Mouse (Mus musculus): ENCODE data around the gene Hnrnpl. TPM values are rescaled to one million over a fixed set of nuclear protein-coding genes. Genes with fewer than 3 reads are reported as not detected.
"Not testable (repeated sequence)": the region's sequence is repeated elsewhere in the genome, so short reads cannot be mapped to it uniquely, and the experiment has no call there.

Gene Hnrnpl
- polyA plus RNA-seq, 1 experiment from 2014 or later = 297 TPM

DNA sequence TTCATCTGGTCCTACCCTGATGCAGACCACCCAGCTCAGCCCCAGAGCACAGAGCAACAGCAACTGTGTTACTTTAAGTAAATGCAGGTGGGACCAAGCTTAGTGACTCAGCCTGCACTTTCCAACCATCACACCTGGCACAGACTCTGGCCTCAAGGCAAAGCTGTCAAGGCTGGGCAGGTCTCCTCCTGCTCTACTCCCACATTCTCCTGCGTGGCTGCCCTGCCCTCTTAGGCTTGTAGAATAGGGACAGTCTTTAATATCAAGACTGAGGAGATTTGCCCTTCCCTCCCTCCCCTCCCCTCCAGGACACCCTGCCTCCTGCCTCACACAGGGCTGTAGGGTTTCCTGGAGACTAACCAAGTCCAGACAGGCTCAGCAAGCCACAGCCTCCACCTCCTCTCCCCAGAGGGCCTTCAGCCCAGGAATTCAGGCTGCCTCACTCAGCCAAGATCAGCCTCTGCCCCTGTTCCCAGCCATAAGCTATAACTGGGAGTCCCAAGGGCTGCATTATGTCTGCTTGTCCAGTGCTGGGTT is 41.4 kb downstream of the Hnrnpl start:
- H3K9ac ChIP-seq = no peak overlapping the region
- no peaks in the 10 kb centered on the region for H3K27me3 ChIP-seq
- no peak overlapping the region for H3K4me2 ChIP-seq (replicated peaks)
- no peak overlapping the region for H3K27ac ChIP-seq
- no peak for ATAC-seq (ENCODE audit: low FRiP score)
- no peaks in the 10 kb centered on the region for H3K36me3 ChIP-seq
- H3K4me1 ChIP-seq = no peaks in the 10 kb centered on the region
- H3K4me3 ChIP-seq = no peak overlapping the region
- WGBS = 53% methylated on average over 1 of the region's 1 CpGs
- H3K9me3 ChIP-seq (replicated peaks) = 0 out of 2 replicates have a peak, but pooled peaks cover under 1% of the 10 kb centered on the region

GRCm38 (mm10) chr7:28850642-28851041 is 42.3 kb downstream of the Hnrnpl start:
- 79% methylated on average over 4 of the region's 4 CpGs for WGBS
- H3K9me3 ChIP-seq (replicated peaks) = no peaks in the 10 kb centered on the region

DNA sequence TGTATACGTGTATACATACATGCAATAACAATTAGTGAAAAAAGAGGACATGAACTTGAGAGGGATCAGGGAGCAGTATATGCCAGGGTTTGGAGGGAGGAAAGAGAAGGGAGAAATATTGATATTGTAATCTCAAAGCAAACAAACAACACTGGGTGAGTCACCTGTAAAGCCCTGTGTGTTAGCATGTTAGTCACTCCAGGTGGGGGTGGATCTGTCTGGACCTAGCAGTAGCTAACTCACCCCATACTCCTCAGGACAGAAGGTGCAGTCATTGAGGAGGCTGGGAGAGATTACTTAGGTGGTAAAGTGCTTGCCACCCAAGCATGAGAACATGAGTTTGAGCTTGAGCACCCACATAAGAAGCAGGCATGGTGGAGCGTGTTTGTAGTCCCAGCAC is 51.6 kb downstream of the Hnrnpl start:
- H3K27me3 ChIP-seq = 0 out of 2 replicates have a peak, but pooled peaks cover 3% of the 10 kb centered on the region
- 90% methylated on average over 2 of the region's 2 CpGs for WGBS
- H3K36me3 ChIP-seq = no peaks in the 10 kb centered on the region
- H3K27ac ChIP-seq = no peak overlapping the region
- ATAC-seq (ENCODE audit: low FRiP score) = no peak
- no peak overlapping the region for H3K4me3 ChIP-seq
- peaks cover 5% of the 10 kb centered on the region; the same call in 1 of the 2 replicates for H3K9me3 ChIP-seq (replicated peaks)
- H3K4me2 ChIP-seq (replicated peaks) = no peak overlapping the region
- peaks cover 6% of the 10 kb centered on the region; the same call in 1 of the 2 replicates for H3K4me1 ChIP-seq
- no peak overlapping the region for H3K9ac ChIP-seq

More at GRCm38 (mm10) chr7:28850642-28851041, 42.3 kb downstream of the Hnrnpl start:
- Histone ChIP-seq H3K27me3 (no peaks in the 10 kb centered on the region), H3K9ac (no peak overlapping the region), H3K4me3 (no peak overlapping the region), H3K36me3 (no peaks in the 10 kb centered on the region), H3K4me1 (no peaks in the 10 kb centered on the region), H3K27ac (no peak overlapping the region), H3K4me2 (replicated peaks) (no peak overlapping the region)
- no peak for ATAC-seq (ENCODE audit: low FRiP score)

DNA sequence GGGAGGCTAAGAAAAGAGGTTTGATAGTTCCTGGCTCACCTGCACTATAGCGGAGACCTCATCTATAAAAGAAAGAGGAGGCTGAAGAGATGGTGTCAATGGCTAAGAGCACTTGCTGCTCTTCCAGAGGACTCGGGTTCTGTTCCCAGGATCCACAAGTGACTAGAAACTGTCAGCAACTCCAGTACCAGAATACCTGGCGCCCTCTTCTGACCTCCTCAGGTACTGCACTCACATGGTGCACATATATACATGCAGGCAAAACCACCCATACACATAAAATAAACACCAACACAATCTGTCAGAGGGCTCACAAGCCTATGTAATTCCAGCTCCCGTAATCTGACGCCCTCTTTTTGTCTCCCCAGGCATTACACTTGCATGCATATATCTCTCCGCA is 52.6 kb downstream of the Hnrnpl start:
- 88% methylated on average over 6 of the region's 6 CpGs for WGBS
- Histone ChIP-seq H3K27me3 (0 out of 2 replicates have a peak, but pooled peaks cover 3% of the 10 kb centered on the region), H3K4me3 (no peak overlapping the region), H3K9ac (no peak overlapping the region), H3K4me2 (replicated peaks) (no peak overlapping the region), H3K9me3 (replicated peaks) (peaks cover 5% of the 10 kb centered on the region; the same call in 1 of the 2 replicates), H3K4me1 (peaks cover 10% of the 10 kb centered on the region; the same call in 1 of the 2 replicates), H3K27ac (no peak overlapping the region), H3K36me3 (no peaks in the 10 kb centered on the region)
- ATAC-seq (ENCODE audit: low FRiP score) = no peak

- Histone ChIP-seq H3K9me3 (replicated peaks) (peaks cover 5% of the 10 kb centered on the region; the same call in 1 of the 2 replicates), H3K36me3 (no peaks in the 10 kb centered on the region), H3K4me1 (peaks cover 14% of the 10 kb centered on the region; the same call in 1 of the 2 replicates), H3K9ac (no peak overlapping the region), H3K27ac (no peak overlapping the region), H3K4me2 (replicated peaks) (no peak overlapping the region), H3K27me3 (0 out of 2 replicates have a peak, but pooled peaks cover 3% of the 10 kb centered on the region), H3K4me3 (no peak overlapping the region)
- 83% methylated on average over 15 of the region's 15 CpGs for WGBS
- ATAC-seq (ENCODE audit: low FRiP score) = no peak
These were observed 54.6 kb downstream of the Hnrnpl start for GRCm38 (mm10) chr7:28862817-28863499.

DNA sequence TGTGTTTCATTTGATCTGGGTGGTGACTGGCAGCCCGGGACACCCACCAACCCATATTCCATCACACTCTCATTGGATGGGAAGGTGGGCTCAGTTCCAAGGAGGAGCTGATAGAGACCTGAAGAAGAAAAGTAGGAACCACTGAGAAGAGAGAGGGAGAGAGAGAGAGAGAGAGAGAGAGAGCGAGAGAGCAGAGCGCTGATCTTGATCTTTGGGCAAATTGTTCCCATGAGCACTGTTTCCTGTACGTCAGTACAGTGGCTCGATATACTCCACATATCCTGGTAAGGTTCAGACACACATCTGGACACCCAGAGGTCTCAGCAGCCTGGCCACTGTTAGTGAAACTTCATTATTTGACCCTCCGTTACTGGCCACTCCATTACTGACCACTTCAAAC is 55.2 kb downstream of the Hnrnpl start, which contains the start of gene Lgals7:
TSS of gene Lgals7 (plus strand) at position 314 of the 400 bp plus-strand sequence.
- H3K4me2 ChIP-seq (replicated peaks) = no peak within 1 kb of the TSS
- ATAC-seq (ENCODE audit: low FRiP score) = no peak
- 85% methylated on average over 6 of the region's 6 CpGs for WGBS
- 0 out of 2 replicates have a peak, but pooled peaks cover 3% of the 10 kb centered on the region for H3K27me3 ChIP-seq
- H3K36me3 ChIP-seq = no peaks in the 10 kb centered on the region
- H3K4me3 ChIP-seq = no peak within 1 kb of the TSS
- peaks cover 5% of the 10 kb centered on the region; the same call in 1 of the 2 replicates for H3K9me3 ChIP-seq (replicated peaks)
- no peak within 1 kb of the TSS for H3K27ac ChIP-seq
- H3K9ac ChIP-seq = no peak within 1 kb of the TSS
- H3K4me1 ChIP-seq = peaks cover 14% of the 10 kb centered on the region; the same call in 1 of the 2 replicates

DNA sequence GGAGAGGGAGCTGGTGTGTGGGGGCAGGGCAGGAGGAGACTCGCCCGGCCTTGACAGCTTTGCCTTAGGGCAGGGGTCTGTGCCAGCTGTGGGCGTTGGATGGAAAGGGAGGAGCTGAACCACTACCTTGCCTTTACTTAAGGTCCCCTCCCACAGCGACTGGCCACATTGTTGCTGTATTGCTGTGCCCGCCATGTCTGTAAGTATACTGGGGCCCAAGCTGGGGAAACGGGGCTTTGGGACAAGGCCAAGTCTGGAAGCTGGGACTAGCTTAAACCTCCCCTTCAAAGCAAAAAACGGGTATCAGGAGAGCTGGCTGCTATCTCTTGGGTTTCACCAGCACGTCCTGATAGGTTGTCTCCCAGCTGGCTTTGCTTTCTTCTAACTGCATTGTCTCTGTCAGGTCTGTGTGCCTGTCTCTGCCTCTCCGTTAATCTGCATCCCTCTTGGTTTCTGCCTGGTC is 56.0 kb downstream of the Hnrnpl start:
- Histone ChIP-seq H3K27ac (no peak overlapping the region), H3K9me3 (replicated peaks) (peaks cover 5% of the 10 kb centered on the region; the same call in 1 of the 2 replicates), H3K27me3 (0 out of 2 replicates have a peak, but pooled peaks cover 3% of the 10 kb centered on the region), H3K4me2 (replicated peaks) (no peak overlapping the region), H3K9ac (no peak overlapping the region), H3K4me3 (no peak overlapping the region), H3K36me3 (no peaks in the 10 kb centered on the region), H3K4me1 (peaks cover 14% of the 10 kb centered on the region; the same call in 1 of the 2 replicates)
- 48% methylated on average over 9 of the region's 9 CpGs for WGBS
- no peak for ATAC-seq (ENCODE audit: low FRiP score)

DNA sequence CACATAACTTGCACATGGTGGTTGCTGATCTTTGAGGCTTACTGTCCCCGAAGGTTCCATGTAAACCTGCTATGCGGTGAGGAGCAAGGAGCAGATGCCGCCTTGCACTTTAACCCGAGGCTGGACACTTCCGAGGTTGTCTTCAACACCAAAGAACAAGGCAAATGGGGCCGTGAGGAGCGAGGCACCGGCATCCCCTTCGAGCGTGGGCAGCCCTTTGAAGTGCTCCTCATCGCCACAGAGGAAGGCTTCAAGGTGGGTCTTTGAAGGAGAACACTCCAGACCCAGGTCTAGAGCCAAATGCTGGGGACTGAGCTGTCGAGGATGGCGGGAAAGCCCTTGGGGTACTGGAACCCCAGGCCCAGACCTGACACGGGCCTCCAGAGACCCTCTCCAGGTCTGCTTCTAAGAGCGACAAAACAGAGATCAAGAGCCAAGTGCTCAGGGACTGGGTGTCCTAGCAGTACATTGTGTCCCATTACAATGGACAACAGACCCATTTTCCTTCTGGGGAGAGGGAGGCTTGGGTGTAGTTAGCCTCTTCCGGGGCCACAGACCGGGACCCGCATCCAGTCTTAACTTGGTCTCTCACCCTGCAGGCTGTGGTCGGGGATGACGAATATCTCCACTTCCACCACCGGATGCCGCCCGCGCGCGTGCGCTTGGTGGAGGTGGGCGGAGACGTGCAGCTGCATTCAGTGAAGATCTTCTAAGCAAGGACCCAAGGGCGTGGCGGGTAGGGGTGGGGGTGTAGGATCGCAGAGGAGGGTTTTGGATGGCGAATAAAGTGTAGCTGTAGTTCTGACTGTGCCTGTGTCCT is 57.4 kb downstream of the Hnrnpl start:
- Histone ChIP-seq H3K4me3 (peak overlapping the region; percentile 20), H3K27me3 (0 out of 2 replicates have a peak, but pooled peaks cover 3% of the 10 kb centered on the region), H3K9ac (peak overlapping the region; percentile 51), H3K27ac (no peak overlapping the region; the same call in 1 of the 2 replicates), H3K9me3 (replicated peaks) (peaks cover 4% of the 10 kb centered on the region; the same call in 1 of the 2 replicates), H3K4me1 (peaks cover 14% of the 10 kb centered on the region; the same call in 1 of the 2 replicates), H3K36me3 (no peaks in the 10 kb centered on the region), H3K4me2 (replicated peaks) (peak overlapping the region; percentile 51)
- 46% methylated on average over 33 of the region's 33 CpGs for WGBS
- ATAC-seq (ENCODE audit: low FRiP score) = peak; percentile 43; the same call in 1 of the 2 replicates

- H3K36me3 ChIP-seq = no peaks in the 10 kb centered on the region
- peaks cover 14% of the 10 kb centered on the region; the same call in 1 of the 2 replicates for H3K4me1 ChIP-seq
- no peak overlapping the region for H3K4me3 ChIP-seq
- no peak overlapping the region for H3K4me2 ChIP-seq (replicated peaks)
- no peak overlapping the region for H3K9ac ChIP-seq
- H3K9me3 ChIP-seq (replicated peaks) = no peaks in the 10 kb centered on the region
- 90% methylated on average over 28 of the region's 28 CpGs for WGBS
- H3K27me3 ChIP-seq = 0 out of 2 replicates have a peak, but pooled peaks cover 3% of the 10 kb centered on the region
- no peak overlapping the region for H3K27ac ChIP-seq
- ATAC-seq (ENCODE audit: low FRiP score) = no peak
These were observed 58.6 kb downstream of the Hnrnpl start for GRCm38 (mm10) chr7:28866769-28867507.

DNA sequence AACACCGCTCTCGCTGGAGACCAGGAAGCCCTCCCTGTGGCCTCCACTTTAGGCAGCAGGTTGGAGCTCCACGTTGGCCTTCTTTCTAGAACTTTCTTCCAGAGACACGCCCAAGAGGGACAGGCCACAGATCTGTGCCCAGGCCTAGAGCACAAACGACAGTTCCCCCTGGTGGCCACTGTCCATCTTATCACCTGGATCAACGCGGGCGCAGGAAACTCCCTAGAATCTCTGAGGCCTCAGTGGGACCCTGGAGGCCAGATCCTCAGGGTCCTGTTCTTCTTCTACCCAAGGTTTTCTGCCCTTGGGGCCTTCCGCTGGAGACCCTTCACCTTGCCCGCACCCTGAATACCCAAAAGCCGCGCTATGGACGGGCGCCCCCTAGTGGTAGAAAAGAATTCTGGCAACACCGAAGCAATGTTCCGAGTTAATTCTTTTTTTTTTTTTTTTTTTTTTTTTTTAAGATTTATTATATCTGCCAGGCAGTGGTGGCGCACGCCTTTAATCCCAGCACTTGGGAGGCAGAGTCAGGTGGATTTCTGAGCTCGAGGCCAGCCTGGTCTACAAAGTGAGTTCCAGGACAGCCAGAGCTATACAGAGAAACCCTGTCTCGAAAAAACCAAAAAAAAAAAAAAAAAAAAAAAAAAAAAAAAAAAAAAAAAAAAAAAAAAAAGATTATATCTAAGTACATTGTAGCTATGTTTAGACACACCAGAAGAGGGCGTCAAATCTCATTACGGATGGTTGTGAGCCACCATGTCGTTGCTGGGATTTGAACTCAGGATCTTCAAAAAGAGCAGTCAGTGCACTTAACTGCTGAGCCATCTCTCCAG is 59.4 kb downstream of the Hnrnpl start:
- WGBS = 29% methylated on average over 23 of the region's 23 CpGs
- H3K9me3 ChIP-seq (replicated peaks); H3K36me3 ChIP-seq; ATAC-seq (ENCODE audit: low FRiP score); H3K27ac ChIP-seq; H3K9ac ChIP-seq; H3K27me3 ChIP-seq; H3K4me3 ChIP-seq: not testable (repeated sequence)
- Histone ChIP-seq H3K4me1 (peaks cover 14% of the 10 kb centered on the region; the same call in 1 of the 2 replicates), H3K4me2 (replicated peaks) (0 out of 2 replicates have a peak overlapping the region, but pooled peaks have one; percentile 11)

All from hindbrain, embryonic 12.5 days (tissue).